Mouse (Mus musculus) bone marrow macrophage, adult 2 months (primary cell): Measurements from ENCODE around the gene Atf6b.

Experiments used
- CTCF ChIP-seq: IDR thresholded peaks from 2 replicates; pipeline ENCODE4 v1.5.1; 2012; ENCODE audit warnings: low read depth, mild to moderate bottlenecking, low read length, moderate library complexity
- POLR2A ChIP-seq: IDR thresholded peaks from 2 replicates; pipeline ENCODE4 v1.6.1; 2012; ENCODE audit warnings: mild to moderate bottlenecking, low read depth, low read length, borderline replicate concordance

DNA sequence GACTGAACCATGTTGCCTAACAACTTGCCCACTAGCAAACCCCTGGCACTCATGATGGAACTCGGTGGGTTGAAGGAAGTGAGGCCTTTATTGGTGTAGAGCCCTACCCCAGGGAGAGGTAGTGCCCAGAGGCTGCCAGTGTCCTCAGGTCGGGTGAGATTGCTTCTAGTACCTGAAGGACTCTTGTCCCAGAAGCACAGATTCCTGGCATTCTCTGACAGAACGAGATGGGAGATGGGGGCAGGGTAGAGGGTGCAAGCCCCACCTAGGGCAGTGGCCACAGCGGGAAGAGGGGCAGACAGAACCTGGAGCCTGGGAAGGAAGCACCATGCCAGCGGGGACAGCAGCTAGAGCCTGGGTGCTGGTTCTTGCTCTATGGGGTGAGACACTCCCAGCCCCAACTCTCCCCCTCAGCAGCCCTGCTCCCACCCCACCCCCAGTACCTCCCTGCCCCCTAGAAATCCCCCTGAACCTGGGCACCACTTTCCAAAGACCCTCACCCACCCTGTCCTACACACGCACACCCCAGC lies 49.3 kb upstream of the Atf6b start, which contains the start of gene Ager:
- TF ChIP-seq CTCF = no peak
- TF ChIP-seq POLR2A = no peak
